Mouse (Mus musculus) embryonic fibroblast, embryonic 13.5 days (primary cell): ENCODE measurements around the gene Grifin. TPM values are rescaled to one million over a fixed set of nuclear protein-coding genes. Genes with fewer than 3 reads are reported as not detected.

Experiments
- H3K27ac ChIP-seq: 2 replicates; pipeline ENCODE4 v1.5.1; 2012; ENCODE audit warnings: low read length, control low read depth, inconsistent platforms; ENCODE audit not compliant: insufficient read depth
- H3K4me1 ChIP-seq: 2 replicates; pipeline ENCODE4 v1.6.1; 2011; ENCODE audit warnings: low read length; ENCODE audit not compliant: control insufficient read depth, insufficient read depth
- H3K4me3 ChIP-seq: 2 replicates; pipeline ENCODE4 v1.5.1; 2011; ENCODE audit warnings: mild to moderate bottlenecking, control low read depth, low read length; ENCODE audit not compliant: insufficient read depth
- CTCF ChIP-seq: IDR thresholded peaks from 2 replicates; pipeline ENCODE4 v1.5.1; 2011; ENCODE audit warnings: mild to moderate bottlenecking, control low read depth, low read length, moderate library complexity, borderline replicate concordance; ENCODE audit not compliant: insufficient read depth
- POLR2A ChIP-seq: IDR thresholded peaks from 2 replicates; pipeline ENCODE4 v1.6.1; 2011; ENCODE audit warnings: low read depth, mild to moderate bottlenecking, control low read depth, low read length, moderate library complexity
- polyA plus RNA-seq: library from polyadenylated mRNA; stranded (reverse); fragments of >200 nt; gene quantifications from 2 replicates; pipeline ENCODE4 v1.2.4, GENCODE M21; 2011; ENCODE audit warnings: low read depth; ENCODE audit not compliant: missing spikeins, insufficient read length

Grifin gene
- polyA plus RNA-seq, 1 experiment: not detected

GRCm38 (mm10) chr5:140521196-140521595 is 43.7 kb downstream of the Grifin start:
- Histone ChIP-seq H3K4me3 (no peak overlapping the region), H3K27ac (peak overlapping the region; percentile 55), H3K4me1 (peaks cover 4% of the 10 kb centered on the region; the same call in 1 of the 2 replicates)
- TF ChIP-seq POLR2A: no peak
- TF ChIP-seq CTCF: no peak

- TF ChIP-seq CTCF: no peak
- no peak for TF ChIP-seq POLR2A
- Histone ChIP-seq H3K27ac (peak overlapping the region; percentile 39), H3K4me3 (no peak overlapping the region), H3K4me1 (peaks cover 14% of the 10 kb centered on the region)
Measured at GRCm38 (mm10) chr5:140517921-140518230, 47.0 kb downstream of the Grifin start.

- peak overlapping the region; percentile 39 for H3K27ac ChIP-seq
- peaks cover 14% of the 10 kb centered on the region for H3K4me1 ChIP-seq
- no peak overlapping the region for H3K4me3 ChIP-seq
- TF ChIP-seq POLR2A (no peak), CTCF (no peak)
Measured at GRCm38 (mm10) chr5:140517159-140517920, 47.5 kb downstream of the Grifin start.

- Histone ChIP-seq H3K4me1 (peaks cover 11% of the 10 kb centered on the region), H3K4me3 (no peak overlapping the region), H3K27ac (peak overlapping the region; percentile 60)
- TF ChIP-seq CTCF: no peak
- no peak for TF ChIP-seq POLR2A
Measured at GRCm38 (mm10) chr5:140514799-140515486, 49.9 kb downstream of the Grifin start.

- H3K4me1 ChIP-seq: peaks cover 11% of the 10 kb centered on the region
- peak overlapping the region; percentile 60 for H3K27ac ChIP-seq
- TF ChIP-seq CTCF (no peak), POLR2A (no peak)
- H3K4me3 ChIP-seq: no peak overlapping the region
Measured at GRCm38 (mm10) chr5:140513921-140514320, 51.0 kb downstream of the Grifin start.

Other genes starting within 250 kb of the Grifin start
- 21.3 and 22.6 TPM in 2 replicates for gene Mad1l1, start 243.5 kb downstream of the Grifin start, polyA plus RNA-seq
- gene Nudt1, start 243.4 kb downstream of the Grifin start, polyA plus RNA-seq: 13.2 and 13.8 TPM in 2 replicates
- 5.1 and 8.3 TPM in 2 replicates for gene Mrm2, start 233.2 kb downstream of the Grifin start, polyA plus RNA-seq
- 15.2 and 16.4 TPM in 2 replicates for gene Snx8, start 175.8 kb downstream of the Grifin start, polyA plus RNA-seq
- 149 and 201 TPM in 2 replicates for gene Eif3b, start 145.7 kb downstream of the Grifin start, polyA plus RNA-seq
- not detected in 2 replicates for gene Gm4869, start 119.4 kb downstream of the Grifin start, polyA plus RNA-seq
- gene Chst12, start 59.5 kb downstream of the Grifin start, polyA plus RNA-seq: 31.6 and 66.5 TPM in 2 replicates
- gene Lfng, start 42.2 kb upstream of the Grifin start, polyA plus RNA-seq: 7.1 and 8.2 TPM in 2 replicates
- 79.6 and 95.0 TPM in 2 replicates for gene Ttyh3, start 84.0 kb upstream of the Grifin start, polyA plus RNA-seq
- 25.5 and 27.9 TPM in 2 replicates for gene Iqce, start 137.3 kb upstream of the Grifin start, polyA plus RNA-seq
- gene Brat1, start 139.9 kb upstream of the Grifin start, polyA plus RNA-seq: 10.2 and 12.4 TPM in 2 replicates
- gene Amz1, start 159.1 kb upstream of the Grifin start, polyA plus RNA-seq: 0.44 and 0.65 TPM in 2 replicates